Mouse (Mus musculus) liver, embryonic 14.5 days (tissue): ENCODE data around the gene Tfip11. TPM values are rescaled to one million over a fixed set of nuclear protein-coding genes. Genes with fewer than 3 reads are reported as not detected.
A peak's percentile ranks its signal among the peaks of the same experiment; 100 is the strongest.

ENCODE experiments used
- ATAC-seq: fragments of 200-750 bp; cut with Nextera tagmentation; 2 replicates; pipeline ENCODE4 v1.8.0; 2017; ENCODE audit warnings: moderate number of reproducible peaks, mild to moderate bottlenecking, moderate library complexity; ENCODE audit not compliant: insufficient read depth
- DNase-seq, 3 experiments: peaks; one replicate each; pipeline ENCODE4 v3.0.0-alpha.2; 2012 to 2013; ENCODE audit warnings: low read depth in 3 of 3, low spot score in 3 of 3
- H3K27ac ChIP-seq: fragments of 300-500 bp; sonication (generic); 2 replicates; pipeline ENCODE4 v1.5.1; 2014; ENCODE audit warnings: moderate library complexity, mild to moderate bottlenecking, control low read depth, inconsistent platforms
- H3K27me3 ChIP-seq: fragments of 300-500 bp; sonication (generic); 2 replicates; pipeline ENCODE4 v1.6.1; 2014; ENCODE audit warnings: mild to moderate bottlenecking, low read length, moderate library complexity; ENCODE audit not compliant: control insufficient read depth, insufficient read depth
- H3K36me3 ChIP-seq: fragments of 300-500 bp; sonication (generic); replicated peaks from 2 replicates; pipeline ENCODE4 v1.6.1; 2014; ENCODE audit warnings: low read depth; ENCODE audit not compliant: control insufficient read depth, insufficient read depth
- H3K4me1 ChIP-seq, 2 experiments: fragments of 200-500 bp in 1 of 2; fragments of 300-500 bp in 1 of 2; sonication (generic) in 1 of 2; replicated peaks; 2 replicates each; pipeline ENCODE4 v1.6.1; 2012 to 2014; ENCODE audit warnings: antibody characterized with exemption in 1 of 2, inconsistent platforms in 1 of 2, low read length in 1 of 2; ENCODE audit not compliant: control insufficient read depth in 2 of 2, insufficient read depth in 2 of 2
- H3K4me2 ChIP-seq: fragments of 300-500 bp; sonication (generic); 2 replicates; pipeline ENCODE4 v1.6.1; 2014; ENCODE audit warnings: low read depth, mild to moderate bottlenecking, control low read depth, moderate library complexity
- H3K4me3 ChIP-seq, 2 experiments: fragments of 200-500 bp in 1 of 2; fragments of 300-500 bp in 1 of 2; sonication (generic) in 1 of 2; 2 replicates each; pipeline ENCODE4 v1.5.1; 2012 to 2014; ENCODE audit warnings: low read depth in 2 of 2, low read length in 2 of 2, mild to moderate bottlenecking in 2 of 2, control low read depth in 1 of 2, inconsistent platforms in 1 of 2, moderate library complexity in 1 of 2; ENCODE audit not compliant: insufficient read depth in 1 of 2
- H3K9ac ChIP-seq: fragments of 300-500 bp; sonication (generic); replicated peaks from 2 replicates; pipeline ENCODE4 v1.6.1; 2014; ENCODE audit warnings: mild to moderate bottlenecking, control low read depth, moderate library complexity
- H3K9me3 ChIP-seq: fragments of 300-500 bp; sonication (generic); 2 replicates; pipeline ENCODE4 v1.6.1; 2016; ENCODE audit warnings: low read length, mixed read lengths; ENCODE audit not compliant: control insufficient read depth
- CTCF ChIP-seq: IDR thresholded peaks from 2 replicates; pipeline ENCODE4 v1.5.1; 2016; ENCODE audit warnings: antibody characterized with exemption, low read depth, control low read depth
- EP300 ChIP-seq: IDR thresholded peaks from 2 replicates; pipeline ENCODE4 v1.6.1; 2016; ENCODE audit warnings: antibody characterized with exemption, low read depth
- WGBS: fragments of 180-500 bp; shearing (Covaris S2); extraction: QIAGEN DNeasy Blood & Tissue Kit; methylation state at CpG from one replicate; pipeline ENCODE4 v1.1.7; 2014; ENCODE audit not compliant: insufficient replicate concordance; 5-methylcytosine and 5-hydroxymethylcytosine counted together
- polyA plus RNA-seq, 2 experiments: library from polyadenylated mRNA; depleted of rRNA in 1 of 2; stranded (reverse) in 1 of 2; unstranded in 1 of 2; fragments of >200 nt; fragmentation: Nextera tagmentation in 1 of 2; extraction: Ambion mirVana in 1 of 2; gene quantifications; 2 replicates each; pipeline versions ENCODE4 v1.2.1 to v1.2.3; 2012 to 2014

Tfip11 gene
- polyA plus RNA-seq, 2 experiments = 8.0 to 11.6 TPM

DNA sequence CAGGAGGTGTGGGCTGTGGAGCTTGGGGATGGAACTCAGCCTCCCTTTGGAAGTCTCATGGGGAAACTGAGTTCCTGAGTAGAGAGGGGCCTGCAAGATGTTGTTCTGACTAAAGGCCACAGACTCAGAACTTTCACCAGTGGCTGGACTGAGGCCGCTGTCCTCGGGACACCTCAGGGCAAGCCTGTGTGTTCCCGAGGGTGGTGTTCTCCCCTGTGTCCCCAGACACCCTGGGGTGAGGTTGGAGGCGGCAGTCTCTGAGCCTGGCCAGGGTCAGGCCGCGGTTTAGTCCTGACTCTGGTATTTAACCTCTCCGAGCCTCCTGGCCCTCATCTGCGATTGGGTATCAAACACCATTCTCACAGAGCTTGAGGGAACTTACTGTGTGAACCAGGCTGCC, 30.6 kb upstream of the Tfip11 start:
- DNase-seq (no peak), ATAC-seq (no peak)
- Histone ChIP-seq H3K4me3 (no peak overlapping the region), H3K27me3 (no peaks in the 10 kb centered on the region), H3K4me1 (peaks cover 14 to 62% of the 10 kb centered on the region in 2 experiments), H3K27ac (no peak overlapping the region; the same call in 1 of the 2 replicates), H3K9ac (no peak overlapping the region), H3K9me3 (no peaks in the 10 kb centered on the region), H3K36me3 (no peaks in the 10 kb centered on the region), H3K4me2 (no peak overlapping the region)
- no peak for TF ChIP-seq EP300
- TF ChIP-seq CTCF = no peak
- 68% methylated on average over 8 of the region's 8 CpGs for WGBS

DNA sequence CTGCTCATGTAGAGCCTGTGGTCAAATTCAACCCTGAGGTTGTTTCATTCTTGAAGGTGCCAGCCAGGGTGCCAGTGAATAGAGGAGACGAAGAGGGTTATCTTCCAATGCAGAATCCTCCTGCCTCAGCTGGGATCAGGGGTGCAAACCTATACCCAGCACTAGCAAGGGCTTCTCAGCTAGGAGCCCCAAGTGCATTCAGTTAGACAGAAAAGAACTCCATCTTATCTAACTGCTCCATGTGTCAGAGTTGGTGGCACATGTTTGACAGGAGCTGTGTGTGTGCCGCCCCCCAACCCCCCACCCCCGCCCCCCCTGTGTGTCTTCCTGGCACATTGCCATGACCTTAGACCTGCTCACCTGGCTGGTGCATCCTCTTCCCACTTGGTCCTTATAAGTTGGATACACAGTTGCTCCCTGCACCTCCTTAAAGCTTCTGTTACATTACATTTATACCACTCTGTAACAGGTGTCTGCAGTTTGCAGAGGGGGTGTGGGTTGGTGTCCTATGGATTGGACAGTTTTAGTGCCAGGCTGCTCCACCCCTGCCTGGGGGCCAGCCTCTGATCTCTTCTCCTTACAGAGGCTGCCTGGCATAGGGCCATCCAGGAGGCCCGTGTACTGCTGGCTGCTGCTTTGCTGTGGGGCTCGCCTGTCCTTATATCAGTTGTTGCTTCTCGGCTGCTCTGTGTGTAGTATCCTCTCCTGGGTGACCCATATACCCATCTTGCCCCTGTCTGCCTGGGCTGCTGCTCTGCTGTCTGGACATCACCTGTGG, 29.6 kb upstream of the Tfip11 start:
- DNase-seq = no peak
- Histone ChIP-seq H3K4me2 (peak overlapping the region; percentile 22; the same call in 1 of the 2 replicates), H3K4me3 (no peak overlapping the region), H3K27ac (peak overlapping the region; percentile 27), H3K4me1 (peaks cover 14 to 62% of the 10 kb centered on the region in 2 experiments), H3K9me3 (no peaks in the 10 kb centered on the region), H3K36me3 (no peaks in the 10 kb centered on the region), H3K9ac (peak overlapping the region; percentile 37), H3K27me3 (no peaks in the 10 kb centered on the region)
- TF ChIP-seq CTCF = no peak
- ATAC-seq = peak; percentile 74
- 11% methylated on average over 6 of the region's 6 CpGs for WGBS

GRCm38 (mm10) chr5:112297257-112297656, 28.9 kb upstream of the Tfip11 start:
- no peaks in the 10 kb centered on the region for H3K9me3 ChIP-seq
- TF ChIP-seq CTCF (no peak), EP300 (no peak)
- no peak overlapping the region for H3K4me2 ChIP-seq
- peak overlapping the region; percentile 37 for H3K9ac ChIP-seq
- ATAC-seq (no peak), DNase-seq (no peak)
- no peak overlapping the region for H3K4me3 ChIP-seq
- H3K27me3 ChIP-seq = no peaks in the 10 kb centered on the region
- H3K4me1 ChIP-seq = peaks cover 14 to 65% of the 10 kb centered on the region in 2 experiments
- WGBS = 42% methylated on average over 2 of the region's 2 CpGs
- no peaks in the 10 kb centered on the region for H3K36me3 ChIP-seq
- H3K27ac ChIP-seq = peak overlapping the region; percentile 27

DNA sequence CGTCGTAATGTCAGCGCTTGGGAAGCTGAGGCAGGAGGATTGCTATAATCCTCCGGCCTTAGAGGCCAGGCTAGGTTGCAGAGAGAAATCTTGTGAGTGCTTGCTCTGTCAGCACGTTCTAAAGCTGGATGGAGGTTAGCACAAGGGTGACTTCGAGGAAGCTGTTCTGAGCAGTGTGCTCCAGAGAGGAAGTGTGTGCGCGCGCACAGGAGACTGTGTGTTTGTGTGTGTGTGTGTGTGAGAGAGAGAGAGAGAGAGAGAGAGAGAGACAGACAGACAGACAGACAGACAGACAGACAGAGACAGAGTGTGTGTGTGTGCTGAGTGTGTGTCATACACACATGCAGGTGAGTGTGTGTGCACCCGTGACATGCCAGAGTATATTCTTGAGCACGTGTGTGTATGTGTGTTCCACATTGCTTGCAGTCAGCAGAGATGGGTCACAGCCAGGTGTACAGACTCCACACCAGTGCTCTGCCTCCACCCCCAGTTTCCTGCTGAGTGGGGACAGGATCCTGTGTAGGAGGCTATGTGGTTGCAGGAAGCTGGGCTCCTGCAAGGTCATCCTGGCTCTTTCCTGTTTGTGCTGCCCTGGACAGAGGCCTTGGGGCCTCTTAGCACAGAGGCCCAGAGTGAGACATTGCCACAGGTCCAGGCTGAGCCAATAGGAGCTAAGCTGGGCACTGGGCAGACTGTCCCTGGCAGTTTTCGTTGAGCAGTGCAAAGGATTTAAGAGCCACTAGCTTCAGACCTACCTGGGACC, 27.8 kb upstream of the Tfip11 start:
- H3K9ac ChIP-seq = no peak overlapping the region

GRCm38 (mm10) chr5:112299399-112299798, 26.8 kb upstream of the Tfip11 start:
- no peak overlapping the region for H3K27ac ChIP-seq
- H3K4me1 ChIP-seq = peaks cover 14 to 58% of the 10 kb centered on the region in 2 experiments
- H3K4me3 ChIP-seq = no peak overlapping the region
- TF ChIP-seq EP300 (no peak), CTCF (no peak)
- H3K27me3 ChIP-seq = no peaks in the 10 kb centered on the region
- 59% methylated on average over 4 of the region's 4 CpGs for WGBS
- H3K9ac ChIP-seq = no peak overlapping the region
- H3K36me3 ChIP-seq = no peaks in the 10 kb centered on the region
- no peak overlapping the region for H3K4me2 ChIP-seq
- ATAC-seq (no peak), DNase-seq (no peak)
- no peaks in the 10 kb centered on the region for H3K9me3 ChIP-seq

More for the DNA sequence above, 27.8 kb upstream of the Tfip11 start:
- Histone ChIP-seq H3K36me3 (no peaks in the 10 kb centered on the region), H3K9me3 (no peaks in the 10 kb centered on the region), H3K27me3 (no peaks in the 10 kb centered on the region), H3K4me3 (no peak overlapping the region), H3K27ac (no peak overlapping the region; the same call in 1 of the 2 replicates), H3K4me2 (no peak overlapping the region), H3K4me1 (peaks cover 14 to 66% of the 10 kb centered on the region in 2 experiments)
- DNase-seq (no peak), ATAC-seq (peak; percentile 20)
- WGBS = 57% methylated on average over 12 of the region's 12 CpGs
- TF ChIP-seq EP300 = no peak
- TF ChIP-seq CTCF = no peak
